Mouse (Mus musculus) midbrain, embryonic 16.5 days (tissue): ENCODE data around the gene Tcf7. TPM values are rescaled to one million over a fixed set of nuclear protein-coding genes. Genes with fewer than 3 reads are reported as not detected.

Experiments used
- ATAC-seq: fragments of 200-750 bp; cut with Nextera tagmentation; 2 replicates; pipeline ENCODE4 v1.8.0; 2017; ENCODE audit warnings: moderate TSS enrichment
- H3K27ac ChIP-seq: fragments of 300-500 bp; sonication (generic); 2 replicates; pipeline ENCODE4 v1.5.1; 2014; ENCODE audit warnings: mild to moderate bottlenecking, low read length, mixed read lengths
- H3K27me3 ChIP-seq: fragments of 300-500 bp; sonication (generic); 2 replicates; pipeline ENCODE4 v1.6.1; 2014; ENCODE audit warnings: low read depth, low read length, mixed read lengths; ENCODE audit not compliant: control insufficient read depth, insufficient read depth
- H3K36me3 ChIP-seq: fragments of 300-500 bp; sonication (generic); 2 replicates; pipeline ENCODE4 v1.6.1; 2014; ENCODE audit warnings: mild to moderate bottlenecking, low read length, moderate library complexity, mixed read lengths; ENCODE audit not compliant: control insufficient read depth, insufficient read depth
- H3K4me1 ChIP-seq: fragments of 300-500 bp; sonication (generic); 2 replicates; pipeline ENCODE4 v1.6.1; 2014; ENCODE audit warnings: mild to moderate bottlenecking, low read length, mixed read lengths; ENCODE audit not compliant: control insufficient read depth, insufficient read depth
- H3K4me2 ChIP-seq: fragments of 300-500 bp; sonication (generic); 2 replicates; pipeline ENCODE4 v1.6.1; 2014; ENCODE audit warnings: mild to moderate bottlenecking, low read length, mixed read lengths
- H3K4me3 ChIP-seq: fragments of 300-500 bp; sonication (generic); 2 replicates; pipeline ENCODE4 v1.5.1; 2014; ENCODE audit warnings: low read depth, mild to moderate bottlenecking, low read length, moderate library complexity, mixed read lengths
- H3K9ac ChIP-seq: fragments of 300-500 bp; sonication (generic); 2 replicates; pipeline ENCODE4 v1.6.1; 2014; ENCODE audit warnings: low read depth, low read length, mixed read lengths
- H3K9me3 ChIP-seq: fragments of 300-500 bp; sonication (generic); replicated peaks from 2 replicates; pipeline ENCODE4 v1.6.1; 2014; ENCODE audit warnings: mild to moderate bottlenecking, low read length, mixed read lengths; ENCODE audit not compliant: control insufficient read depth, poor library complexity, severe bottlenecking
- WGBS: fragments of 180-500 bp; shearing (Covaris S2); extraction: QIAGEN DNeasy Blood & Tissue Kit; methylation state at CpG from one replicate; pipeline ENCODE4 v1.1.7; 2014; 5-methylcytosine and 5-hydroxymethylcytosine counted together
- polyA plus RNA-seq: library from polyadenylated mRNA; unstranded; fragments of >200 nt; fragmentation: Nextera tagmentation; extraction: Ambion mirVana; gene quantifications from 2 replicates; pipeline ENCODE4 v1.2.1, GENCODE M21; 2015

The Tcf7 gene
- polyA plus RNA-seq, 1 experiment from 2014 or later: 2.3 TPM

- Histone ChIP-seq H3K4me3 (no peak overlapping the region), H3K27ac (no peak overlapping the region), H3K9me3 (no peaks in the 10 kb centered on the region), H3K9ac (no peak overlapping the region), H3K4me1 (no peaks in the 10 kb centered on the region), H3K4me2 (no peak overlapping the region), H3K36me3 (no peaks in the 10 kb centered on the region), H3K27me3 (no peaks in the 10 kb centered on the region)
- WGBS: 80% methylated on average over 11 of the region's 11 CpGs
- ATAC-seq: no peak
Measured at GRCm38 (mm10) chr11:52273183-52273941, 9.5 kb downstream of the Tcf7 start.

DNA sequence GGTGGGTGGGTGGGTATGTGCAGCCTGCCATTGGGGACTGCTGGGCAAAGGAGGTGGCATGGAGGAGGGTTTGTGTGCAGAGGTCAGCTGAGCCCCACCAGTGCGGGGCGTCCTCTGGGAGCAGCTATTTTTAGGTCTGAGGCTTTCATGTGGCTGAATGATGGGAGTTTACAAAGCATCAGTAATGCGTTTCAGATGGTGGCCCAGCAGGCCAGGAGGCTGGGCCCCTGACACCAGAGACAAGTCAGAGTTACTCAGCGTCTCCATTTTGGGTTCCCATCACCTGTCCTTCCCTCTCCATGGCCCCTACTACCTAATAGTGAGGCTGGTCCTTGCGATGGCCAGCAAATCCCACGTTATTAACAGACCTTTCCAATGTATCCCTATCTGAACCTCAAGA is 10.2 kb downstream of the Tcf7 start:
- Histone ChIP-seq H3K4me2 (no peak overlapping the region), H3K27ac (no peak overlapping the region), H3K9ac (no peak overlapping the region), H3K4me3 (no peak overlapping the region), H3K36me3 (no peaks in the 10 kb centered on the region), H3K4me1 (no peaks in the 10 kb centered on the region), H3K9me3 (no peaks in the 10 kb centered on the region), H3K27me3 (no peaks in the 10 kb centered on the region)
- ATAC-seq: no peak
- WGBS: 77% methylated on average over 6 of the region's 6 CpGs

DNA sequence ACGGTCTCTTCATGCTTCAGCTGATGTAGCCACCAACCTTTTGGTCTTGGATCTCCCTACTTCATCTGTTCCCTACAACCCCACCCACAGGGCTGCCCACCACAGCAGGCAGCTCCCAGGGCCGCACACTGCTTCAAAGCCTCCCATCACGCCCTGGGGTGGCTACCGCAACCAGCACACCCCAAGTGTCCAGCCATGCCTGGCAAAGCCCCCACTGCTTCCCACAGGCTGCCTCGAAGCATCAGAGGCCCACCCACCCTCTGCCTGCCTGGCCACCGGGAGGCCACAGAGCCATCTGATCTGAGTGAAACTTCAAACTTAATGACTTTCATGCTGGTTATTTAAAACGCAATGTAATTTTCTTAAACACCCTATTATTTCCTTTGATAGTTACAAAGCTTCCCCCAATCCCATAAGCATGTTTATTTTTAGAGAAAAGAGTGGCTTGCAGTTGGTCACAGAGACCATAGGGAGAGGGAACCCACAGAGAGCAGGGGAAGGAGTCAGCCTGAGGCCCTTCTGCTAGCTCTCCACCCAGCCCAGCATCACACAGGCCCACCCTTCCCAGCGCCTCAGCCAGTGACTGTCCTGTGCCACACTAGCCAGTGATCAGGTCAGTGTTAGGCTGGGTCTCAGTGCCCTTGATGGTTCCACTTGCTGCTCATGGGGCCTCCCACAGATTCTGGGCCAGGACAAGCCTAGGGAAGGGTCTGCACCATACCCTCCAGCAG is 10.9 kb downstream of the Tcf7 start:
- WGBS: 74% methylated on average over 8 of the region's 8 CpGs

DNA sequence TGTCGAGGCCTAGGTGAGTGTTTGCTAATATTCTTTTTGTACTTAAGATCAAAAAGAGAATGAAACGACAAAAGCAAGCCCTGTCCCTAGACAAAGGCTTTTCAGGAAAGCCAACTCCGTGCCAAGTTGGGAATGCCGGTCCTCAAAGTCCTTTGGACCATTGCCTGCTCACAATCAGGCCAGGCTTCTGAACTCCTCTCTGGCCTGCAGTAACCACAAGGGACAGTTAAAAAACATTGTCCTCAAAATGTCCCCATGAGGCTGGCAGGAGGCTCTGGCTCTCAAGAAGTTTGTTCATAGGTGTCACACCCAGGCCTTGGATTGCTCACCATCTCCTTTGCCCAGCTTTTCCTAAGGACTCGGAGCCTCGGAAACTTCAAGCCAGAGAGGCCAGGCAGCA is 13.0 kb downstream of the Tcf7 start:
- no peaks in the 10 kb centered on the region for H3K27me3 ChIP-seq
- H3K4me2 ChIP-seq: no peak overlapping the region
- H3K4me1 ChIP-seq: no peaks in the 10 kb centered on the region
- no peaks in the 10 kb centered on the region for H3K36me3 ChIP-seq
- no peak overlapping the region for H3K27ac ChIP-seq
- no peak overlapping the region for H3K9ac ChIP-seq
- H3K4me3 ChIP-seq: no peak overlapping the region
- WGBS: 83% methylated on average over 6 of the region's 6 CpGs
- ATAC-seq: no peak
- no peaks in the 10 kb centered on the region for H3K9me3 ChIP-seq

More for the DNA sequence above, 10.9 kb downstream of the Tcf7 start:
- H3K9ac ChIP-seq: no peak overlapping the region
- no peaks in the 10 kb centered on the region for H3K27me3 ChIP-seq
- H3K27ac ChIP-seq: no peak overlapping the region
- no peaks in the 10 kb centered on the region for H3K4me1 ChIP-seq
- H3K9me3 ChIP-seq: no peaks in the 10 kb centered on the region
- no peak overlapping the region for H3K4me2 ChIP-seq
- no peak overlapping the region for H3K4me3 ChIP-seq
- H3K36me3 ChIP-seq: no peaks in the 10 kb centered on the region
- ATAC-seq: no peak

DNA sequence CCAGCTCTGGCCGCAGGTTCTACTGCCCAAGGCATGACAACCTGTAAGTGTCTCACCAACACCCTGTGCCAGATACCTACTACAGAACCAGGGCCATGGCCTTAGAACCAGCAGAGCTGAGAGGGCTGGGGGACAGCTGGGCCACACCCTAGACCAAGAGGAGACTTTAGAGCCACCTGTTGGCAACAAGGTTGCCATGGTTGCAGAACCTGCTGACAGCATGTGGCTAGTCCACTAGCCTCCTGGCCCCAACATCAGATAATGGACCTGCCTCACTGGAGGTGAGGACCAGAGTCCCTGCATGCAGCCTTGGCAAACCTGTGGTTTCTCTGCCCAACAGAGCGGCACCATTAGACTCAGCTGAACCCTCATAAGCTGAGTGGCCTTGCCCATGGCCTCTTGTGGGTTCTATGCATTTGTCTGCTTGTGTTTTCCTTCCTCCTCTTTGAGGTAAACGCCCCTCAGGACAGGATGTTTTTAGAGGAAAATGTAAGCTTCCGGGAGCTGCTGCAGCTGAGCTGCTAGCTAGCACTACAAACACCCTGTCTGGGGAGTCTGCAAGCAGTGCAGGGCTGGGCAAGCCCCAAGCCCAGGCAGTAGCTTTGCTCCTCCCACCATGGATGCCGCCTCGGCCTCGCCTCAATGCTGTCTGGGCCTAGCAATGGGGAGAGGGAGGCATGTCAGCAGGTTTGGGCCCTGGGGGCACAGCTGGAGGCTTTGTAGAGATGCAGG is 14.5 kb downstream of the Tcf7 start:
- no peaks in the 10 kb centered on the region for H3K9me3 ChIP-seq
- H3K4me3 ChIP-seq: no peak overlapping the region
- WGBS: 70% methylated on average over 7 of the region's 7 CpGs
- no peak overlapping the region for H3K9ac ChIP-seq
- H3K27me3 ChIP-seq: no peaks in the 10 kb centered on the region
- H3K27ac ChIP-seq: no peak overlapping the region
- H3K36me3 ChIP-seq: no peaks in the 10 kb centered on the region
- no peak for ATAC-seq
- H3K4me2 ChIP-seq: no peak overlapping the region
- H3K4me1 ChIP-seq: no peaks in the 10 kb centered on the region

GRCm38 (mm10) chr11:52267271-52267670 is 15.5 kb downstream of the Tcf7 start:
- no peaks in the 10 kb centered on the region for H3K27me3 ChIP-seq
- H3K9me3 ChIP-seq: no peaks in the 10 kb centered on the region
- WGBS: 90% methylated on average over 5 of the region's 5 CpGs
- H3K36me3 ChIP-seq: no peaks in the 10 kb centered on the region
- H3K4me3 ChIP-seq: no peak overlapping the region
- ATAC-seq: no peak
- no peaks in the 10 kb centered on the region for H3K4me1 ChIP-seq
- no peak overlapping the region for H3K27ac ChIP-seq
- no peak overlapping the region for H3K4me2 ChIP-seq
- no peak overlapping the region for H3K9ac ChIP-seq

- H3K27me3 ChIP-seq: no peaks in the 10 kb centered on the region
- no peak overlapping the region for H3K4me2 ChIP-seq
- no peak for ATAC-seq
- H3K4me3 ChIP-seq: no peak overlapping the region
- no peaks in the 10 kb centered on the region for H3K36me3 ChIP-seq
- no peak overlapping the region for H3K27ac ChIP-seq
- no peaks in the 10 kb centered on the region for H3K9me3 ChIP-seq
- no peak overlapping the region for H3K9ac ChIP-seq
- H3K4me1 ChIP-seq: no peaks in the 10 kb centered on the region
- 80% methylated on average over 12 of the region's 12 CpGs for WGBS
Measured at GRCm38 (mm10) chr11:52265616-52266307, 17.1 kb downstream of the Tcf7 start.

DNA sequence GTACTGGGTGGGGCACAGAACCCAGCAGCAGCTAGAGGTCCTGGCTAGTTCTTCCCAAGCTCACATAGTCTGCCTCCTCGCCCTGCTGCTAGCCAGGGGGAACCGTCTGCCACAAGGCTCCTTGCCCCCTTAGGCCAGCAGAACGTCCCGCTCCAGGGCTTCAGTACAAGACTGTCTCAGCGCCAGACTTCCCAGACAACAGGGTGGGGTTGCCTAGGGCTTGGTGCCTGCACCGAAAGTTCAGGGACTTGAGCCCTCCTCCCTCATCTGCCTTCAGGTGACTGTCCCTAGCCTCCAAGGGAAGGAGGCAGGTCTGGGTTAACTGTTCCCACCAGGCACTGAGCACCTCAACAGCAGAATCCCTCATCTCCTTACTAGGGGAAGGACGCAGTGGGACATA is 17.9 kb downstream of the Tcf7 start:
- H3K4me1 ChIP-seq: no peaks in the 10 kb centered on the region
- no peak overlapping the region for H3K4me2 ChIP-seq
- no peaks in the 10 kb centered on the region for H3K9me3 ChIP-seq
- no peak for ATAC-seq
- 83% methylated on average over 7 of the region's 7 CpGs for WGBS
- H3K27me3 ChIP-seq: no peaks in the 10 kb centered on the region
- no peak overlapping the region for H3K27ac ChIP-seq
- H3K36me3 ChIP-seq: no peaks in the 10 kb centered on the region
- no peak overlapping the region for H3K4me3 ChIP-seq
- no peak overlapping the region for H3K9ac ChIP-seq
